Mouse (Mus musculus) hindbrain, embryonic 10.5 days (tissue): ENCODE measurements around the gene Defb19. TPM values are rescaled to one million over a fixed set of nuclear protein-coding genes. Genes with fewer than 3 reads are reported as not detected.

ENCODE experiments used
- polyA plus RNA-seq: library from polyadenylated mRNA; unstranded; fragments of >200 nt; fragmentation: Nextera tagmentation; extraction: Ambion mirVana; gene quantifications from 2 replicates; pipeline ENCODE4 v1.2.1, GENCODE M21; 2016

The Defb19 gene
- polyA plus RNA-seq, 1 experiment from 2014 or later: not detected

Other genes starting within 250 kb of the Defb19 start
- gene Rbck1, start 247.7 kb downstream of the Defb19 start, polyA plus RNA-seq: 91.4 and 93.2 TPM in 2 replicates
- 1.3 and 3.0 TPM in 2 replicates for gene Trib3, start 236.3 kb downstream of the Defb19 start, polyA plus RNA-seq
- gene Nrsn2, start 203.7 kb downstream of the Defb19 start, polyA plus RNA-seq: 1.4 and 5.1 TPM in 2 replicates
- gene Sox12, start 182.2 kb downstream of the Defb19 start, polyA plus RNA-seq: 9.5 and 11.1 TPM in 2 replicates
- gene Zcchc3, start 165.3 kb downstream of the Defb19 start, polyA plus RNA-seq: 45.9 and 47.9 TPM in 2 replicates
- gene 6820408C15Rik, start 164.7 kb downstream of the Defb19 start, polyA plus RNA-seq: 1.3 and 3.3 TPM in 2 replicates
- gene Defb23, start 115.7 kb downstream of the Defb19 start, polyA plus RNA-seq: not detected in 2 replicates
- gene Defb20, start 103.2 kb downstream of the Defb19 start, polyA plus RNA-seq: not detected in 2 replicates
- not detected in 2 replicates for gene Defb22, start 90.2 kb downstream of the Defb19 start, polyA plus RNA-seq
- not detected in 2 replicates for gene Defb26, start 68.6 kb downstream of the Defb19 start, polyA plus RNA-seq
- not detected in 2 replicates for gene Defb28, start 62.1 kb downstream of the Defb19 start, polyA plus RNA-seq
- not detected in 2 replicates for gene Defb29, start 40.2 kb downstream of the Defb19 start, polyA plus RNA-seq
- gene Gm17416, start 11.0 kb downstream of the Defb19 start, polyA plus RNA-seq: not detected in 2 replicates
- not detected in 2 replicates for gene Defb21, start 7.6 kb downstream of the Defb19 start, polyA plus RNA-seq
- gene Defb45, start 19.1 kb upstream of the Defb19 start, polyA plus RNA-seq: not detected in 2 replicates
- gene Defb36, start 24.0 kb upstream of the Defb19 start, polyA plus RNA-seq: not detected in 2 replicates
- not detected in 2 replicates for gene Defb25, start 42.7 kb upstream of the Defb19 start, polyA plus RNA-seq
- gene Rem1, start 46.6 kb upstream of the Defb19 start, polyA plus RNA-seq: 0.35 and 0.37 TPM in 2 replicates
- gene H13, start 89.1 kb upstream of the Defb19 start, polyA plus RNA-seq: 103 and 134 TPM in 2 replicates
- 41.1 and 48.7 TPM in 2 replicates for gene Mcts2, start 106.7 kb upstream of the Defb19 start, polyA plus RNA-seq
- 168 and 176 TPM in 2 replicates for gene Id1, start 155.9 kb upstream of the Defb19 start, polyA plus RNA-seq
- gene Cox4i2, start 173.9 kb upstream of the Defb19 start, polyA plus RNA-seq: 5.0 and 5.1 TPM in 2 replicates